Mouse (Mus musculus) CH12.LX (cell line): ENCODE measurements at regions not wholly inside any gene's neighbourhood (a gene's known extent, or its start where the extent isn't known, plus 50 kb on each side); places are given as distances from the start of the nearest gene placed in this dataset.

Experiments
- DNase-seq: peaks from one replicate; pipeline ENCODE4 v3.0.0-alpha.2; 2013; ENCODE audit errors: extremely low read depth
- H3K27ac ChIP-seq: 2 replicates; pipeline ENCODE4 v1.5.1; 2012; ENCODE audit warnings: low read depth, mild to moderate bottlenecking, control low read depth, moderate library complexity; ENCODE audit not compliant: insufficient read depth
- H3K27me3 ChIP-seq: replicated peaks from 2 replicates; pipeline ENCODE3; 2012; ENCODE audit warnings: inconsistent platforms
- H3K36me3 ChIP-seq, 2 experiments: replicated peaks in 1 of 2; 2 replicates each; pipeline versions ENCODE3 to v1.6.1; 2012; ENCODE audit warnings: inconsistent platforms in 1 of 2, low read length in 1 of 2, mild to moderate bottlenecking in 1 of 2, mixed read lengths in 1 of 2, moderate library complexity in 1 of 2; ENCODE audit not compliant: control insufficient read depth in 1 of 2, insufficient read depth in 1 of 2
- H3K4me1 ChIP-seq, 2 experiments: 2 replicates each; pipeline ENCODE4 v1.6.1; 2012; ENCODE audit warnings: inconsistent platforms in 1 of 2, moderate library complexity in 1 of 2; ENCODE audit not compliant: insufficient read depth in 2 of 2, control insufficient read depth in 1 of 2
- H3K4me2 ChIP-seq: 2 replicates; pipeline ENCODE4 v1.6.1; 2012; ENCODE audit warnings: low read depth, mild to moderate bottlenecking, control low read depth; ENCODE audit not compliant: poor library complexity, insufficient read depth, severe bottlenecking
- H3K4me3 ChIP-seq, 3 experiments: fragments of 150-350 bp in 1 of 3; sonication (generic) in 1 of 3; replicated peaks in 1 of 3; 2 replicates each; pipeline versions ENCODE3 to v1.5.1; 2011 to 2012; ENCODE audit warnings: low read depth in 2 of 3, low read length in 2 of 3, mild to moderate bottlenecking in 2 of 3, moderate library complexity in 2 of 3, control low read depth in 1 of 3, improper control_type of control experiment in 1 of 3, inconsistent platforms in 1 of 3, mixed read lengths in 1 of 3; ENCODE audit not compliant: poor library complexity in 1 of 3
- H3K79me2 ChIP-seq: replicated peaks from 2 replicates; pipeline ENCODE4 v1.6.1; 2012; ENCODE audit warnings: mild to moderate bottlenecking, moderate library complexity; ENCODE audit not compliant: control insufficient read depth, poor library complexity, insufficient read depth, severe bottlenecking; ENCODE audit errors: extremely low read depth
- H3K9ac ChIP-seq: 2 replicates; pipeline ENCODE4 v1.6.1; 2012; ENCODE audit warnings: low read depth, mild to moderate bottlenecking, control low read depth, moderate library complexity; ENCODE audit not compliant: insufficient read depth
- H3K9me3 ChIP-seq: replicated peaks from 2 replicates; pipeline ENCODE3; 2012; ENCODE audit warnings: low read length, inconsistent platforms, mixed read lengths
- BHLHE40 ChIP-seq: IDR thresholded peaks from 2 replicates; pipeline ENCODE4 v1.6.1; 2011; ENCODE audit warnings: mild to moderate bottlenecking, low read depth, low read length, improper control_type of control experiment
- CHD1 ChIP-seq: IDR thresholded peaks from 2 replicates; pipeline ENCODE4 v1.6.1; 2012; ENCODE audit warnings: low read depth, low read length, improper control_type of control experiment, inconsistent platforms
- CHD2 ChIP-seq: IDR thresholded peaks from 2 replicates; pipeline ENCODE4 v1.6.1; 2011; ENCODE audit warnings: low read length, improper control_type of control experiment
- CTCF ChIP-seq, 2 experiments: IDR thresholded peaks in 1 of 2; conservative IDR thresholded peaks in 1 of 2; 2 replicates each; pipeline ENCODE4 v1.5.1; 2011 to 2012; ENCODE audit warnings: low read depth in 2 of 2, low read length in 2 of 2, improper control_type of control experiment in 1 of 2, inconsistent platforms in 1 of 2, mild to moderate bottlenecking in 1 of 2, moderate library complexity in 1 of 2
- E2F4 ChIP-seq: IDR thresholded peaks from 2 replicates; pipeline ENCODE4 v1.6.1; 2011; ENCODE audit warnings: low read depth, low read length, improper control_type of control experiment; ENCODE audit not compliant: insufficient replicate concordance
- ELF1 ChIP-seq: IDR thresholded peaks from 2 replicates; pipeline ENCODE4 v1.6.1; 2014; ENCODE audit warnings: low read depth, mild to moderate bottlenecking, inconsistent platforms, low read length, improper control_type of control experiment
- EP300 ChIP-seq: IDR thresholded peaks from 2 replicates; pipeline ENCODE4 v1.6.1; 2011; ENCODE audit warnings: low read length, improper control_type of control experiment
- JUN ChIP-seq: IDR thresholded peaks from 2 replicates; pipeline ENCODE4 v1.6.1; 2011; ENCODE audit warnings: low read depth, mild to moderate bottlenecking, low read length, improper control_type of control experiment, moderate library complexity; ENCODE audit not compliant: insufficient read depth
- KAT2A ChIP-seq: IDR thresholded peaks from 2 replicates; pipeline ENCODE4 v1.6.1; 2012; ENCODE audit warnings: low read length, improper control_type of control experiment, inconsistent platforms; ENCODE audit not compliant: insufficient replicate concordance
- MAFK ChIP-seq: IDR thresholded peaks from 2 replicates; pipeline ENCODE4 v1.6.1; 2011; ENCODE audit warnings: low read length, improper control_type of control experiment; ENCODE audit not compliant: insufficient replicate concordance
- MAX ChIP-seq: IDR thresholded peaks from 2 replicates; pipeline ENCODE4 v1.6.1; 2011; ENCODE audit warnings: low read length, improper control_type of control experiment
- MAZ ChIP-seq: IDR thresholded peaks from 2 replicates; pipeline ENCODE4 v1.6.1; 2012; ENCODE audit warnings: low read depth, mild to moderate bottlenecking, inconsistent platforms, low read length, improper control_type of control experiment, moderate library complexity
- MXI1 ChIP-seq: IDR thresholded peaks from 2 replicates; pipeline ENCODE4 v1.6.1; 2011; ENCODE audit warnings: mild to moderate bottlenecking, low read depth, low read length, improper control_type of control experiment
- MYC ChIP-seq: IDR thresholded peaks from 2 replicates; pipeline ENCODE4 v1.6.1; 2011; ENCODE audit warnings: low read depth, mild to moderate bottlenecking, improper control_type of control experiment, low read length
- NELFE ChIP-seq: IDR thresholded peaks from 2 replicates; pipeline ENCODE4 v1.6.1; 2011; ENCODE audit warnings: low read depth, low read length, improper control_type of control experiment
- NRF1 ChIP-seq: IDR thresholded peaks from 2 replicates; pipeline ENCODE4 v1.6.1; 2014; ENCODE audit warnings: low read depth, mild to moderate bottlenecking, inconsistent platforms, low read length, improper control_type of control experiment, moderate library complexity
- PAX5 ChIP-seq: IDR thresholded peaks from 2 replicates; pipeline ENCODE4 v1.6.1; 2012; ENCODE audit warnings: low read length, inconsistent platforms, mixed read lengths
- POLR2A ChIP-seq: IDR thresholded peaks from 2 replicates; pipeline ENCODE4 v1.6.1; 2011; ENCODE audit warnings: low read depth, mild to moderate bottlenecking, improper control_type of control experiment, low read length
- RCOR1 ChIP-seq: conservative IDR thresholded peaks from 2 replicates; pipeline ENCODE4 v1.6.1; 2012; ENCODE audit warnings: low read depth, mild to moderate bottlenecking, inconsistent platforms, low read length, improper control_type of control experiment
- SIN3A ChIP-seq: IDR thresholded peaks from 2 replicates; pipeline ENCODE4 v1.6.1; 2012; ENCODE audit warnings: low read length, improper control_type of control experiment, inconsistent platforms
- TBP ChIP-seq: conservative IDR thresholded peaks from 2 replicates; pipeline ENCODE4 v1.6.1; 2011; ENCODE audit warnings: low read depth, low read length, improper control_type of control experiment
- ZKSCAN1 ChIP-seq: IDR thresholded peaks from 2 replicates; pipeline ENCODE4 v1.6.1; 2012; ENCODE audit warnings: low read depth, inconsistent platforms, low read length, improper control_type of control experiment, borderline replicate concordance
- dilution Hi-C: fragments of 300-500 bp; cut with MboI; formaldehyde crosslinking; loops from 2 replicates; pipeline ENCODE4 v1.14.3; 2020; ENCODE audit warnings: low sequenced_read_pairs; ENCODE audit not compliant: extremely low pct_unique_long_range_greater_than_20kb, extremely low pct_ligation_motif_present
- in situ Hi-C: fragments of 300-500 bp; cut with MboI; formaldehyde crosslinking; loops from 3 replicates; pipeline ENCODE4 v1.14.3; 2019; ENCODE audit warnings: low sequenced_read_pairs, low pct_ligation_motif_present, low pct_unique_long_range_greater_than_20kb, mixed read lengths

DNA sequence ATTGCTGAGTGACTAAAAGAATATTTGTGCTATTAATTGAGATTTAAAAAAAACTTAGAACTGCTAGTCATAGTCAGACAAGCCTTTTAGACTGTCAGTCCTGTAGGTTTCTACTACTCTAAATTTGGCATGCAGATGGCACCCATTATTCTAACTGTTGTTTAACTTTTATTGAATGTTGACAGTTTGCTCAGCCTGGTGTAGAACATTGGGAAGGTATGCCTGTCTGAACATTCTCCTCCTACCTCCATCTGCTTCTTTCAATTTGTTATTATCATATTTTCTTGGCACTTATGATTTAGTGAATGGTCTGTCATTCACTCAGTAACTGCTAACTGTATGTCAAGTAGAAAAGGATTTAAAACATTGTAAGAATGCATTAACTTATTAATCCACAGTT lies 130.9 kb downstream of the Gmnc start:
- Histone ChIP-seq H3K4me3 (no peak overlapping the region), H3K4me2 (no peak overlapping the region), H3K36me3 (no peaks in the 10 kb centered on the region)
- dilution Hi-C loops: no loop called here
- DNase-seq: no peak
- TF ChIP-seq MAZ (no peak), MAFK (no peak), KAT2A (no peak), RCOR1 (no peak), NRF1 (no peak), MYC (no peak), TBP (no peak), BHLHE40 (no peak), CHD1 (no peak), E2F4 (no peak), POLR2A (no peak), PAX5 (no peak), MXI1 (no peak), JUN (no peak), NELFE (no peak), ZKSCAN1 (no peak), CHD2 (no peak), EP300 (no peak), CTCF (conservative IDR thresholded peaks at IDR 0.05 in 1 of 2, IDR thresholded peaks at IDR 0.05 in 1 of 2; ENCODE audit: low read depth in 2 of 2, low read length in 2 of 2) (no peak), SIN3A (no peak)
- TF ChIP-seq, all 38 proteins: peak for 0
- Histone ChIP-seq H3K79me2 (no peaks in the 10 kb centered on the region), H3K4me1 (no peaks in the 10 kb centered on the region), H3K9me3 (no peaks in the 10 kb centered on the region), H3K27me3 (no peaks in the 10 kb centered on the region), H3K9ac (no peak overlapping the region), H3K27ac (no peak overlapping the region)
- in situ Hi-C loops: no loop called here

DNA sequence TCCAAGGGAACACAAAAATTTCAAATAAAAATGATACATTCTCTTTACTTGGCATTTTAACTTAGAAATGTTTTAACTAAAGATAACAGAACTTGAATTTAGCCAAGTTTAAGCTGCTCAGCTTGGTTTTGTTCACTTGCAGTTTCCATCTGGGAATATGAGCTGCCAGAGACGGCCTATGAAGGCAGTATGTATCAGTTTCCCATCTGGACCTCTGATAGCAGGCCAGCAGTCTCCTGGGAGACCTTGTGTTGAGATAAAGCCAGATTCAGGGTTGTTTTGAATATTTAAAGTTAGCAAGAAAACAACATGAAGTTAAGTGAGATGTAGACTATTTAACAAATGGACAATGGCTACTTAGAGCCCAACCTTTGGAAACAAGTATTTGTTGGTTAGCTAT lies 142.3 kb downstream of the Gmnc start:
- Histone ChIP-seq H3K4me3 (no peak overlapping the region), H3K36me3 (no peaks in the 10 kb centered on the region), H3K9me3 (no peaks in the 10 kb centered on the region), H3K27me3 (no peaks in the 10 kb centered on the region)
- in situ Hi-C loops: no loop called here
- no peak for DNase-seq
- TF ChIP-seq MAX (no peak), ELF1 (no peak), ZKSCAN1 (no peak), CTCF (conservative IDR thresholded peaks at IDR 0.05 in 1 of 2, IDR thresholded peaks at IDR 0.05 in 1 of 2; ENCODE audit: low read depth in 2 of 2, low read length in 2 of 2) (no peak)
- TF ChIP-seq, all 38 proteins: peak for 0
- H3K27ac ChIP-seq: no peak overlapping the region
- H3K9ac ChIP-seq: no peak overlapping the region
- no peaks in the 10 kb centered on the region for H3K79me2 ChIP-seq
- dilution Hi-C loops: no loop called here
- H3K4me1 ChIP-seq: no peaks in the 10 kb centered on the region
- H3K4me2 ChIP-seq: no peak overlapping the region
